Mouse (Mus musculus) E14TG2a.4 (cell line): ENCODE data around the gene Mtss1l.

Experiments
- CTCF ChIP-seq: conservative IDR thresholded peaks from 2 replicates; pipeline ENCODE4 v1.5.1; 2014; ENCODE audit warnings: low read length
- NANOG ChIP-seq: IDR thresholded peaks from 2 replicates; pipeline ENCODE4 v1.6.1; 2014; ENCODE audit warnings: borderline replicate concordance, low read length, mixed read lengths

GRCm38 (mm10) chr8:110733036-110733435, 11.8 kb downstream of the Mtss1l start:
- TF ChIP-seq CTCF (no peak), NANOG (no peak)
